Mouse (Mus musculus): ENCODE measurements around the gene Tubb2b. TPM values are rescaled to one million over a fixed set of nuclear protein-coding genes. Genes with fewer than 3 reads are reported as not detected.

Gene Tubb2b
- polyA plus RNA-seq (2014; fragmentation: Nextera tagmentation; extraction: Ambion mirVana), result 322 and 344 TPM in 2 replicates

GRCm38 (mm10) chr13:34130226-34130731 lies at the start of gene Tubb2b:
Gene Tubb2b, minus strand, starts transcription at chr13:34130466.
- Histone ChIP-seq H3K4me3 (ENCODE audit: low read depth, low read length) (peak within 1 kb of the TSS; percentile 79), H3K9me3 (ENCODE audit: control insufficient read depth, low read length) (no peaks in the 10 kb centered on the region), H3K27ac (ENCODE audit: low read depth, low read length) (peak within 1 kb of the TSS; percentile 100), H3K4me2 (ENCODE audit: low read depth) (peak within 1 kb of the TSS; percentile 82), H3K4me1 (ENCODE audit: control insufficient read depth, insufficient read depth, low read length) (peaks cover 18% of the 10 kb centered on the region), H3K27me3 (ENCODE audit: control insufficient read depth, insufficient read depth, low read length) (no peaks in the 10 kb centered on the region), H3K36me3 (ENCODE audit: control insufficient read depth, insufficient read depth, low read length) (peaks cover 2% of the 10 kb centered on the region; the same call in 1 of the 2 replicates), H3K9ac (ENCODE audit: low read length) (peak within 1 kb of the TSS; percentile 93)
- 1% methylated on average over 26 of the region's 26 CpGs for WGBS
- ATAC-seq (ENCODE audit: insufficient read depth, low FRiP score, low TSS enrichment) (peak; percentile 90), DNase-seq (ENCODE audit: low spot score) (peak; percentile 98)

- WGBS, result 96% methylated on average over 6 of the region's 6 CpGs
- no peak for ATAC-seq (ENCODE audit: insufficient read depth, low FRiP score, low TSS enrichment)
Observed at GRCm38 (mm10) chr13:34174025-34174424, 43.8 kb upstream of the Tubb2b start.

GRCm38 (mm10) chr13:34163304-34163975 lies 33.2 kb upstream of the Tubb2b start:
- peaks cover 4% of the 10 kb centered on the region; the same call in 1 of the 2 replicates for H3K4me1 ChIP-seq (ENCODE audit: control insufficient read depth, insufficient read depth, low read length)
- no peak for DNase-seq (ENCODE audit: low spot score)
- no peak; the same call in 1 of the 2 replicates for ATAC-seq (ENCODE audit: insufficient read depth, low FRiP score, low TSS enrichment)
- no peaks in the 10 kb centered on the region for H3K27me3 ChIP-seq (ENCODE audit: control insufficient read depth, insufficient read depth, low read length)
- peak overlapping the region; percentile 62 for H3K27ac ChIP-seq (ENCODE audit: low read depth, low read length)
- WGBS, result 49% methylated on average over 12 of the region's 12 CpGs
- H3K4me2 ChIP-seq (ENCODE audit: low read depth), result peak overlapping the region; percentile 42
- peak overlapping the region; percentile 48 for H3K4me3 ChIP-seq (ENCODE audit: low read depth, low read length)
- no peaks in the 10 kb centered on the region; the same call in 1 of the 2 replicates for H3K9me3 ChIP-seq (ENCODE audit: control insufficient read depth, low read length)
- H3K36me3 ChIP-seq (ENCODE audit: control insufficient read depth, insufficient read depth, low read length), result peaks cover 6% of the 10 kb centered on the region
- peak overlapping the region; percentile 58 for H3K9ac ChIP-seq (ENCODE audit: low read length)

More at GRCm38 (mm10) chr13:34174025-34174424, 43.8 kb upstream of the Tubb2b start:
- H3K4me3 ChIP-seq (ENCODE audit: low read depth, low read length), result no peak overlapping the region
- peaks cover 3% of the 10 kb centered on the region; the same call in 1 of the 2 replicates for H3K36me3 ChIP-seq (ENCODE audit: control insufficient read depth, insufficient read depth, low read length)
- no peak overlapping the region for H3K4me2 ChIP-seq (ENCODE audit: low read depth)
- H3K27ac ChIP-seq (ENCODE audit: low read depth, low read length), result no peak overlapping the region
- no peaks in the 10 kb centered on the region for H3K27me3 ChIP-seq (ENCODE audit: control insufficient read depth, insufficient read depth, low read length)
- no peak overlapping the region for H3K9ac ChIP-seq (ENCODE audit: low read length)
- DNase-seq (ENCODE audit: low spot score), result no peak
- H3K4me1 ChIP-seq (ENCODE audit: control insufficient read depth, insufficient read depth, low read length), result no peaks in the 10 kb centered on the region
- H3K9me3 ChIP-seq (ENCODE audit: control insufficient read depth, low read length), result no peaks in the 10 kb centered on the region

- peak within 1 kb of the TSS; percentile 62 for H3K27ac ChIP-seq (ENCODE audit: low read depth, low read length)
- H3K4me3 ChIP-seq (ENCODE audit: low read depth, low read length), result peak within 1 kb of the TSS; percentile 48
- peak within 1 kb of the TSS; percentile 42 for H3K4me2 ChIP-seq (ENCODE audit: low read depth)
- peaks cover 4% of the 10 kb centered on the region; the same call in 1 of the 2 replicates for H3K4me1 ChIP-seq (ENCODE audit: control insufficient read depth, insufficient read depth, low read length)
- no peaks in the 10 kb centered on the region; the same call in 1 of the 2 replicates for H3K9me3 ChIP-seq (ENCODE audit: control insufficient read depth, low read length)
- H3K36me3 ChIP-seq (ENCODE audit: control insufficient read depth, insufficient read depth, low read length), result peaks cover 6% of the 10 kb centered on the region
- ATAC-seq (ENCODE audit: insufficient read depth, low FRiP score, low TSS enrichment) (peak; percentile 92), DNase-seq (ENCODE audit: low spot score) (peak; percentile 95)
- peak within 1 kb of the TSS; percentile 58 for H3K9ac ChIP-seq (ENCODE audit: low read length)
- WGBS, result 3% methylated on average over 44 of the region's 44 CpGs
- H3K27me3 ChIP-seq (ENCODE audit: control insufficient read depth, insufficient read depth, low read length), result no peaks in the 10 kb centered on the region
Observed at GRCm38 (mm10) chr13:34162491-34163303, 32.4 kb upstream of the Tubb2b start, which contains the start of gene Psmg4. Gene Psmg4, plus strand, starts transcription at chr13:34162964.

GRCm38 (mm10) chr13:34159926-34160325 lies 29.7 kb upstream of the Tubb2b start:
- 93% methylated on average over 1 of the region's 1 CpGs for WGBS
- H3K27ac ChIP-seq (ENCODE audit: low read depth, low read length), result no peak overlapping the region
- H3K4me1 ChIP-seq (ENCODE audit: control insufficient read depth, insufficient read depth, low read length), result peaks cover 4% of the 10 kb centered on the region; the same call in 1 of the 2 replicates
- no peaks in the 10 kb centered on the region for H3K27me3 ChIP-seq (ENCODE audit: control insufficient read depth, insufficient read depth, low read length)
- no peaks in the 10 kb centered on the region for H3K9me3 ChIP-seq (ENCODE audit: control insufficient read depth, low read length)
- no peak overlapping the region for H3K9ac ChIP-seq (ENCODE audit: low read length)
- no peak for DNase-seq (ENCODE audit: low spot score)
- no peak for ATAC-seq (ENCODE audit: insufficient read depth, low FRiP score, low TSS enrichment)
- H3K4me2 ChIP-seq (ENCODE audit: low read depth), result no peak overlapping the region
- H3K4me3 ChIP-seq (ENCODE audit: low read depth, low read length), result no peak overlapping the region
- H3K36me3 ChIP-seq (ENCODE audit: control insufficient read depth, insufficient read depth, low read length), result no peaks in the 10 kb centered on the region

GRCm38 (mm10) chr13:34157596-34158157 lies 27.4 kb upstream of the Tubb2b start:
- Histone ChIP-seq H3K4me1 (ENCODE audit: control insufficient read depth, insufficient read depth, low read length) (peaks cover 4% of the 10 kb centered on the region; the same call in 1 of the 2 replicates), H3K27me3 (ENCODE audit: control insufficient read depth, insufficient read depth, low read length) (no peaks in the 10 kb centered on the region), H3K9me3 (ENCODE audit: control insufficient read depth, low read length) (no peaks in the 10 kb centered on the region), H3K4me2 (ENCODE audit: low read depth) (no peak overlapping the region), H3K4me3 (ENCODE audit: low read depth, low read length) (no peak overlapping the region), H3K27ac (ENCODE audit: low read depth, low read length) (no peak overlapping the region), H3K36me3 (ENCODE audit: control insufficient read depth, insufficient read depth, low read length) (no peaks in the 10 kb centered on the region), H3K9ac (ENCODE audit: low read length) (no peak overlapping the region)
- ATAC-seq (ENCODE audit: insufficient read depth, low FRiP score, low TSS enrichment), result no peak
- no peak for DNase-seq (ENCODE audit: low spot score)
- 92% methylated on average over 3 of the region's 3 CpGs for whole genome bisulfite sequencing

GRCm38 (mm10) chr13:34156840-34157185 lies 26.5 kb upstream of the Tubb2b start:
- Histone ChIP-seq H3K4me2 (ENCODE audit: low read depth) (no peak overlapping the region), H3K27ac (ENCODE audit: low read depth, low read length) (no peak overlapping the region), H3K4me3 (ENCODE audit: low read depth, low read length) (no peak overlapping the region), H3K9ac (ENCODE audit: low read length) (no peak overlapping the region), H3K27me3 (ENCODE audit: control insufficient read depth, insufficient read depth, low read length) (no peaks in the 10 kb centered on the region), H3K9me3 (ENCODE audit: control insufficient read depth, low read length) (no peaks in the 10 kb centered on the region), H3K36me3 (ENCODE audit: control insufficient read depth, insufficient read depth, low read length) (no peaks in the 10 kb centered on the region), H3K4me1 (ENCODE audit: control insufficient read depth, insufficient read depth, low read length) (peaks cover 4% of the 10 kb centered on the region; the same call in 1 of the 2 replicates)
- ATAC-seq (ENCODE audit: insufficient read depth, low FRiP score, low TSS enrichment), result no peak
- 62% methylated on average over 2 of the region's 2 CpGs for WGBS
- no peak for DNase-seq (ENCODE audit: low spot score)

GRCm38 (mm10) chr13:34156133-34156839 lies 26.0 kb upstream of the Tubb2b start:
- Histone ChIP-seq H3K27me3 (ENCODE audit: control insufficient read depth, insufficient read depth, low read length) (no peaks in the 10 kb centered on the region), H3K9ac (ENCODE audit: low read length) (no peak overlapping the region), H3K9me3 (ENCODE audit: control insufficient read depth, low read length) (no peaks in the 10 kb centered on the region), H3K4me1 (ENCODE audit: control insufficient read depth, insufficient read depth, low read length) (peaks cover 4% of the 10 kb centered on the region; the same call in 1 of the 2 replicates), H3K27ac (ENCODE audit: low read depth, low read length) (no peak overlapping the region), H3K36me3 (ENCODE audit: control insufficient read depth, insufficient read depth, low read length) (no peaks in the 10 kb centered on the region), H3K4me3 (ENCODE audit: low read depth, low read length) (no peak overlapping the region), H3K4me2 (ENCODE audit: low read depth) (no peak overlapping the region)
- no peak for ATAC-seq (ENCODE audit: insufficient read depth, low FRiP score, low TSS enrichment)
- DNase-seq (ENCODE audit: low spot score), result no peak
- WGBS, result 71% methylated on average over 8 of the region's 8 CpGs
